In the genomic region with DNA sequence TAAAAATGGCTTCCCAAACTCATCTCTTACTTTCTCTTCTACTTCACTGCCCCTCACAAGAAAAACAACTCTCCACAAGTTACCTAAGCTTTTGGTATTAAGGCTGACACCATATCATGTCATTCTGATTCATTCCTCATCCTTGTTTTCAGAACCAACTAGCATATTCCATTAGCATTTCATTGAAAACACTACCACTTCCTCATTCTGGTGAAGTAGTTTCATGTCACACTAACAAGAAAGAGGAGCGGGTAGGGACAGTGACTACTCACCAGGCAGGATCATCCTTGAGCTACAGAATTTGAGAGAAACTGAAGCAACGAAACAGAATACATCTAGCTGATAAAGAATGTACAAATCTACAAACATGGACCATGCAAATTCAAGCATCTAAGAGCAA, we compare ENCODE assay signal across 28 mouse cellular contexts.
DNase-seq lines count a peak whose midpoint lies in the region; ATAC-seq and TF ChIP-seq lines count a peak whose summit lies in the region.
"Had no signal": no experiment of that assay in that cellular context is flagged by ENCODE, and none has a peak within 500 bp of the region (broad histone marks: within the 10 kb centered on the region; RNA-seq: fewer than 3 reads in every experiment).

No protein-coding gene starts in this region.

- H3K9me3 ChIP-seq in G1E (replicated peaks) = no peaks in the 10 kb centered on the region
- H3K9me3 ChIP-seq in forebrain, embryonic 16.5 days (ENCODE audit: control insufficient read depth, low read length) = no peaks in the 10 kb centered on the region
- H3K9me3 ChIP-seq: embryonic facial prominence, embryonic 12.5 days; embryonic facial prominence, embryonic 15.5 days; heart, embryonic 13.5 days had no signal

- WGBS in macrophage (ENCODE audit: missing documents) = 53% methylated on average over 2 of the region's 2 CpGs
- 97% methylated on average over 2 of the region's 2 CpGs for WGBS in forebrain, embryonic 16.5 days

- H3K27ac ChIP-seq in bone marrow macrophage, adult 2 months (ENCODE audit: insufficient read depth, low read depth, low read length) = peak overlapping the region; percentile 21; the same call in 1 of the 2 replicates
- 0 out of 2 replicates have a peak overlapping the region, but pooled peaks have one; percentile 16 for H3K27ac ChIP-seq in macrophage
- no peak overlapping the region for H3K27ac ChIP-seq in forebrain, embryonic 16.5 days (ENCODE audit: low read length)
- H3K27ac ChIP-seq: embryonic facial prominence, embryonic 12.5 days; embryonic facial prominence, embryonic 15.5 days; heart, embryonic 13.5 days; hindbrain, embryonic 14.5 days; hindbrain, postnatal 0 days had no signal

- no peak overlapping the region for H3K9ac ChIP-seq in forebrain, embryonic 16.5 days (replicated peaks; ENCODE audit: low read depth, low read length)
- H3K9ac ChIP-seq: embryonic facial prominence, embryonic 12.5 days; embryonic facial prominence, embryonic 15.5 days; heart, embryonic 13.5 days; hindbrain, embryonic 14.5 days had no signal

- peaks cover 35% of the 10 kb centered on the region for H3K4me1 ChIP-seq in G1E (ENCODE audit: insufficient read depth, low read depth, low read length)
- peaks cover 27% of the 10 kb centered on the region for H3K4me1 ChIP-seq in bone marrow macrophage, adult 2 months (ENCODE audit: control insufficient read depth, insufficient read depth, low read length)
- no peaks in the 10 kb centered on the region for H3K4me1 ChIP-seq in forebrain, embryonic 16.5 days (replicated peaks; ENCODE audit: control insufficient read depth, insufficient read depth, low read length)
- H3K4me1 ChIP-seq: embryonic facial prominence, embryonic 15.5 days had no signal

- TF ChIP-seq CTCF in G1E (IDR thresholded peaks at IDR 0.05; ENCODE audit: low read depth, low read length) = no peak
- TF ChIP-seq CTCF in bone marrow macrophage, adult 2 months (IDR thresholded peaks at IDR 0.05; ENCODE audit: low read depth, low read length) = no peak

- H3K4me2 ChIP-seq in forebrain, embryonic 16.5 days (ENCODE audit: low read length) = no peak overlapping the region
- H3K4me2 ChIP-seq: embryonic facial prominence, embryonic 12.5 days; embryonic facial prominence, embryonic 15.5 days; heart, embryonic 13.5 days; hindbrain, embryonic 14.5 days had no signal

- peak; percentile 44 for DNase-seq in 416B (ENCODE audit: low read depth)
- peak; percentile 47 for DNase-seq in G1E (ENCODE audit: low spot score)
- DNase-seq in kidney, adult 11 months = no peak
- DNase-seq in lung, postnatal 36 days = no peak
- DNase-seq: adrenal gland, adult 2 months; adrenal gland, postnatal 14 days; cerebellum, adult 11-12 months; cerebellum, adult 8-10 months; cerebellum, postnatal 10 days; gastrocnemius, postnatal 10 days; gastrocnemius, postnatal 36 days; heart, postnatal 14 days; heart, postnatal 4 days; kidney, adult 2 months had no signal

- H3K27me3 ChIP-seq in G1E (ENCODE audit: insufficient read depth, low read length) = no peaks in the 10 kb centered on the region
- no peaks in the 10 kb centered on the region for H3K27me3 ChIP-seq in forebrain, embryonic 16.5 days (replicated peaks; ENCODE audit: control insufficient read depth, insufficient read depth, low read length)
- H3K27me3 ChIP-seq: embryonic facial prominence, embryonic 12.5 days; embryonic facial prominence, embryonic 15.5 days; heart, embryonic 13.5 days; Patski had no signal

- H3K79me2 ChIP-seq in macrophage (ENCODE audit: inconsistent target) = peaks cover 67% of the 10 kb centered on the region

- H3K4me3 ChIP-seq in G1E (ENCODE audit: low read depth, low read length) (peak overlapping the region; percentile 2; the same call in 1 of the 2 replicates), macrophage (ENCODE audit: inconsistent target) (no peak overlapping the region)
- H3K4me3 ChIP-seq in bone marrow macrophage, adult 2 months (ENCODE audit: insufficient read depth, low read length) = no peak overlapping the region
- no peak overlapping the region for H3K4me3 ChIP-seq in forebrain, embryonic 16.5 days (replicated peaks; ENCODE audit: low read length)
- H3K4me3 ChIP-seq: embryonic facial prominence, embryonic 12.5 days; embryonic facial prominence, embryonic 15.5 days; heart, embryonic 13.5 days had no signal

- no peak for TF ChIP-seq POLR2A in bone marrow macrophage, adult 2 months (IDR thresholded peaks at IDR 0.05; ENCODE audit: borderline replicate concordance, low read depth, low read length)

- H3K36me3 ChIP-seq in G1E (replicated peaks) (peaks cover 49% of the 10 kb centered on the region), macrophage (ENCODE audit: inconsistent target) (no peaks in the 10 kb centered on the region)
- no peaks in the 10 kb centered on the region for H3K36me3 ChIP-seq in forebrain, embryonic 16.5 days (ENCODE audit: control insufficient read depth, insufficient read depth)

- peak; percentile 50 for ATAC-seq in G1E (ENCODE audit: extremely low read depth, insufficient number of reproducible peaks, low FRiP score, poor library complexity, severe bottlenecking)
- ATAC-seq in forebrain, embryonic 16.5 days = no peak
- ATAC-seq in activated CD4-positive, CD25-positive, alpha-beta regulatory T cell, adult 4 months = no peak
- ATAC-seq: CD4-positive, CD25-positive, alpha-beta regulatory T cell, adult 4 months; forebrain, embryonic 14.5 days; hindbrain, postnatal 0 days; inflammation-experienced regulatory T-cells, adult 6 months; intestine, embryonic 16.5 days; Patski had no signal

Comparison
In these comparisons a context has a peak if more than half of its experiments do, and no peak if none do; other contexts are left out.
1. DNase-seq: peak in 416B (single experiment) and G1E (single experiment); none in kidney, adult 11 months (single experiment) and lung, postnatal 36 days (single experiment).